Mouse (Mus musculus) Patski (cell line): Measurements from ENCODE around the gene Nxph4. TPM values are rescaled to one million over a fixed set of nuclear protein-coding genes. Genes with fewer than 3 reads are reported as not detected.

Source experiments
- ATAC-seq: fragments of 100-300 bp; one replicate; pipeline ENCODE4 v1.8.0; 2021
- CTCF ChIA-PET: fragments of 350-600 bp; sonication (Branson Sonifier 250); formaldehyde crosslinking; loops from one replicate; lab custom pipeline; 2022; ENCODE audit warnings: inconsistent platforms; lab: Charles Lee
- POLR2A ChIA-PET: fragments of 350-600 bp; sonication (Branson Sonifier 250); formaldehyde crosslinking; loops from one replicate; lab custom pipeline; 2022; ENCODE audit warnings: antibody characterized with exemption, inconsistent platforms; lab: Charles Lee
- DNase-seq: peaks from one replicate; pipeline ENCODE4 v3.0.0-alpha.2; 2011; ENCODE audit warnings: low read depth, low spot score
- H3K27me3 ChIP-seq: fragments of 371-371 bp; one replicate; pipeline ENCODE4 v1.5.1; 2021
- CTCF ChIP-seq: fragments of 100-300 bp; IDR thresholded peaks from one replicate; pipeline ENCODE4 v1.5.1; 2021
- in situ Hi-C: fragments of 300-500 bp; cut with MboI; formaldehyde crosslinking; loops from 3 replicates; pipeline ENCODE4 v1.11.1; 2018; ENCODE audit warnings: low pct_unique_long_range_greater_than_20kb, mixed read lengths
- polyA plus RNA-seq: library from polyadenylated mRNA; unstranded; gene quantifications from one replicate; pipeline ENCODE4 v1.2.3, GENCODE M21; 2021

Gene Nxph4
- polyA plus RNA-seq, 1 experiment from 2014 or later: 6.0 TPM

GRCm38 (mm10) chr10:127519903-127520713, 14.3 kb downstream of the Nxph4 start:
- no peak for DNase-seq
- CTCF ChIA-PET: interaction anchor here (1.3 to 5.7 kb wide), 3 partner anchors 7 to 39 kb away, joined by 3 to 37 read pairs (median 35); no protein-coding TSS in a partner anchor
- no peaks in the 10 kb centered on the region for H3K27me3 ChIP-seq
- ATAC-seq: no peak
- in situ Hi-C loops: no loop called here
- TF ChIP-seq CTCF: no peak
- POLR2A ChIA-PET: interaction anchor here (1.7 kb wide), 1 partner anchor 16 kb away, joined by 5 read pairs; no protein-coding TSS in a partner anchor

GRCm38 (mm10) chr10:127519041-127519701, 15.2 kb downstream of the Nxph4 start:
- in situ Hi-C loops: no loop called here
- ATAC-seq: no peak
- H3K27me3 ChIP-seq: no peaks in the 10 kb centered on the region
- POLR2A ChIA-PET: no interaction called here
- CTCF ChIA-PET: interaction anchor here (4.9 kb wide), 1 partner anchor 18 kb away, joined by 35 read pairs; no protein-coding TSS in a partner anchor
- no peak for TF ChIP-seq CTCF
- DNase-seq: no peak

- ChIA-PET CTCF (interaction anchor here (0.8 kb wide), 1 partner anchor 20 kb away, joined by 5 read pairs; no protein-coding TSS in a partner anchor), POLR2A (interaction anchor here (0.7 kb wide), 1 partner anchor 128 kb away, joined by 4 read pairs; no protein-coding TSS in a partner anchor)
- DNase-seq (no peak), ATAC-seq (no peak)
- in situ Hi-C loops: no loop called here
- no peak for TF ChIP-seq CTCF
- H3K27me3 ChIP-seq: no peaks in the 10 kb centered on the region
These were observed 16.4 kb downstream of the Nxph4 start for GRCm38 (mm10) chr10:127517941-127518340.

- in situ Hi-C loops: no loop called here
- CTCF ChIA-PET: interaction anchor here (0.9 to 1.2 kb wide), 2 partner anchors 19 to 38 kb away, joined by 3 to 4 read pairs; no protein-coding TSS in a partner anchor
- no peaks in the 10 kb centered on the region for H3K27me3 ChIP-seq
- POLR2A ChIA-PET: interaction anchor here (0.6 kb wide), 1 partner anchor 14 kb away, joined by 3 read pairs; no protein-coding TSS in a partner anchor
- no peak for ATAC-seq
- no peak for TF ChIP-seq CTCF
- DNase-seq: no peak
These were observed 17.6 kb downstream of the Nxph4 start for GRCm38 (mm10) chr10:127516576-127517260.

GRCm38 (mm10) chr10:127515983-127516459, 18.3 kb downstream of the Nxph4 start:
- ATAC-seq (no peak), DNase-seq (no peak)
- H3K27me3 ChIP-seq: no peaks in the 10 kb centered on the region
- in situ Hi-C loops: no loop called here
- no peak for TF ChIP-seq CTCF
- ChIA-PET POLR2A (no interaction called here), CTCF (interaction anchor here (1.2 kb wide), 1 partner anchor 20 kb away, joined by 4 read pairs; no protein-coding TSS in a partner anchor)

GRCm38 (mm10) chr10:127515271-127515982, 18.9 kb downstream of the Nxph4 start:
- ChIA-PET CTCF (interaction anchor here (1.2 to 3.6 kb wide), 3 partner anchors 21 to 40 kb away, joined by 3 to 101 read pairs (median 4); partner anchors contain the start of gene Nxph4), POLR2A (no interaction called here)
- in situ Hi-C loops: no loop called here
- DNase-seq: no peak
- H3K27me3 ChIP-seq: no peaks in the 10 kb centered on the region
- no peak for TF ChIP-seq CTCF
- ATAC-seq: no peak

GRCm38 (mm10) chr10:127514764-127515163, 19.6 kb downstream of the Nxph4 start, which contains the start of gene Ndufa4l2:
TSS of gene Ndufa4l2 (plus strand) at chr10:127514967.
- ATAC-seq (no peak), DNase-seq (no peak)
- ChIA-PET CTCF (interaction anchor here (1.6 to 3.6 kb wide), 2 partner anchors 22 to 40 kb away, joined by 3 to 101 read pairs; partner anchors contain the start of gene Nxph4), POLR2A (interaction anchor here (1.8 kb wide), 1 partner anchor 21 kb away, joined by 8 read pairs; no protein-coding TSS in a partner anchor)
- no peaks in the 10 kb centered on the region for H3K27me3 ChIP-seq
- in situ Hi-C loops: no loop called here
- TF ChIP-seq CTCF: no peak

GRCm38 (mm10) chr10:127514111-127514698, 20.2 kb downstream of the Nxph4 start:
- H3K27me3 ChIP-seq: no peaks in the 10 kb centered on the region
- DNase-seq (no peak), ATAC-seq (no peak)
- in situ Hi-C loops: no loop called here
- POLR2A ChIA-PET: interaction anchor here (1.7 to 1.8 kb wide), 2 partner anchors 8 to 22 kb away, joined by 8 to 10 read pairs; partner anchors contain the start of gene Shmt2
- CTCF ChIA-PET: interaction anchor here (1.6 to 3.6 kb wide), 5 partner anchors 9 to 41 kb away, joined by 3 to 101 read pairs (median 37); partner anchors contain the start of genes Nxph4, Shmt2 and Stac3
- TF ChIP-seq CTCF: no peak
